Comparison of ENCODE assay signal across 14 mouse cellular contexts in the genomic region with DNA sequence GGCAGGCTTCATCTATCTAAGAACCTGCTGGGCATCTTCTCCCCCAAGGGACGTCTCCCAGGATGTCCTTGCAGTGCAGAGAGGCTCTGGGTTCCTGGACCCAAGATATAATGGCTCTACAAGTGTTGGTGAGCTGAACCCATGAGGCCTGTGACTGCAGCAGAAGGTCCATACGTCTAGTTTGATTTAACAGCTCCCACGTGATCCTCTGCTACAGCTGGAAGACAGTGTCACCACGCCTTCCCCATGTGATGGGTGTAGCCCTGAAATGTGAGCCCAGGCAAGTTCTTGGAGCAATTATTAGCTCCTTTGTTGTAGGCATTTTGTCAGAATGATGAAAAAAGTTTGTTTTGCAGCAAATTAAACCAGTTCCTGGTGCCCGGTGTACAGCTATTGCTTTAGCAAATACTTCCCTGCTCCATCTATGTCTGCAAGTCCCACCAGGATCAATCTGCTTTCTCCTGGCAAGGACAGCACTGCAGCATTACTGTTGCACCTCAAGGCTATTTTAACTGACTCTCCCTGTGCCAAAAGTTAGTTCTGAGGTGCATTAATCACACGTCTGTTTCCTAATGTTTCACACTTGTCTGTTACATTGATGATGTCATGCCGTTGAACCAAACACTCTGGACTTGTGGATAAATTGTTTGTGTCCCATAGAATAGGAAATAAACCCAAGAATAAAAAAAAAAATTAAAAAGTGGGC.
DNase-seq lines count a peak whose midpoint lies in the region; ATAC-seq and TF ChIP-seq lines count a peak whose summit lies in the region.
"Had no signal": no experiment of that assay in that cellular context is flagged by ENCODE, and none has a peak within 500 bp of the region (broad histone marks: within the 10 kb centered on the region; RNA-seq: fewer than 3 reads in every experiment).

No protein-coding gene starts in this region.

- no peaks in the 10 kb centered on the region for H3K27me3 ChIP-seq in hindbrain, embryonic 11.5 days (ENCODE audit: control insufficient read depth, insufficient read depth, low read length)
- no peaks in the 10 kb centered on the region for H3K27me3 ChIP-seq in hindbrain, embryonic 14.5 days (ENCODE audit: control insufficient read depth, insufficient read depth, low read length)
- H3K27me3 ChIP-seq in liver, postnatal 0 days (ENCODE audit: insufficient read depth, low read length), result no peaks in the 10 kb centered on the region
- no peaks in the 10 kb centered on the region for H3K27me3 ChIP-seq in forebrain, embryonic 15.5 days
- H3K27me3 ChIP-seq: embryonic facial prominence, embryonic 13.5 days; megakaryocyte, embryonic 14.5 days had no signal

- TF ChIP-seq CTCF in liver, postnatal 0 days (IDR thresholded peaks at IDR 0.05; ENCODE audit: low read depth), result no peak

- no peaks in the 10 kb centered on the region for H3K36me3 ChIP-seq in hindbrain, embryonic 11.5 days (ENCODE audit: control insufficient read depth, insufficient read depth, low read length)
- H3K36me3 ChIP-seq in hindbrain, embryonic 14.5 days (replicated peaks; ENCODE audit: control insufficient read depth, insufficient read depth), result no peaks in the 10 kb centered on the region
- no peaks in the 10 kb centered on the region for H3K36me3 ChIP-seq in liver, postnatal 0 days (replicated peaks; ENCODE audit: insufficient read depth, low read length)
- H3K36me3 ChIP-seq in forebrain, embryonic 15.5 days, result no peaks in the 10 kb centered on the region
- H3K36me3 ChIP-seq: embryonic facial prominence, embryonic 13.5 days had no signal

- ATAC-seq in hindbrain, embryonic 11.5 days (ENCODE audit: low FRiP score), result no peak
- ATAC-seq in hindbrain, embryonic 14.5 days (ENCODE audit: low FRiP score), result no peak
- ATAC-seq in erythroblast, adult 5-6 weeks (replicated peaks; ENCODE audit: low FRiP score, poor library complexity, severe bottlenecking), result 0 out of 2 replicates have a peak, but pooled peaks have one; percentile 35
- 0 out of 2 replicates have a peak, but pooled peaks have one; percentile 38 for ATAC-seq in liver, postnatal 0 days
- ATAC-seq in forebrain, embryonic 15.5 days (replicated peaks), result no peak

- no peak overlapping the region for H3K4me3 ChIP-seq in hindbrain, embryonic 11.5 days (ENCODE audit: low read depth, low read length)
- no peak overlapping the region for H3K4me3 ChIP-seq in hindbrain, embryonic 14.5 days (replicated peaks; ENCODE audit: low read length)
- no peak overlapping the region for H3K4me3 ChIP-seq in liver, postnatal 0 days (ENCODE audit: low read depth, low read length)
- H3K4me3 ChIP-seq in forebrain, embryonic 15.5 days, result no peak overlapping the region
- H3K4me3 ChIP-seq: embryonic facial prominence, embryonic 13.5 days; megakaryocyte, embryonic 14.5 days had no signal

- peak; percentile 10 for DNase-seq in hindbrain, embryonic 11.5 days (ENCODE audit: low spot score)
- DNase-seq in hindbrain, embryonic 14.5 days (ENCODE audit: low spot score), result no peak
- peak; percentile 11 for DNase-seq in ES-CJ7 (ENCODE audit: low read depth, low spot score)
- no peak for DNase-seq in liver, postnatal 0 days
- DNase-seq in lung, postnatal 10 days, result no peak
- DNase-seq in spleen, postnatal 4 days (ENCODE audit: low spot score in 2 of 2), result no peak
- DNase-seq: cerebellum, adult 18-20 months; kidney, adult 11 months; layer of hippocampus, adult 9-11 months; thymus, postnatal 14 days had no signal

- no peak for TF ChIP-seq EP300 in liver, postnatal 0 days (IDR thresholded peaks at IDR 0.05; ENCODE audit: low read depth)

- no peak overlapping the region for H3K4me2 ChIP-seq in hindbrain, embryonic 11.5 days (replicated peaks; ENCODE audit: low read depth, low read length)
- H3K4me2 ChIP-seq in hindbrain, embryonic 14.5 days (replicated peaks), result no peak overlapping the region
- H3K4me2 ChIP-seq in liver, postnatal 0 days (ENCODE audit: low read depth, low read length), result no peak overlapping the region
- H3K4me2 ChIP-seq in forebrain, embryonic 15.5 days (replicated peaks), result no peak overlapping the region
- H3K4me2 ChIP-seq: embryonic facial prominence, embryonic 13.5 days had no signal

- H3K27ac ChIP-seq in hindbrain, embryonic 11.5 days (ENCODE audit: low read depth, low read length), result no peak overlapping the region
- no peak overlapping the region for H3K27ac ChIP-seq in hindbrain, embryonic 14.5 days
- H3K27ac ChIP-seq in liver, postnatal 0 days (ENCODE audit: low read depth), result no peak overlapping the region
- no peak overlapping the region for H3K27ac ChIP-seq in forebrain, embryonic 15.5 days (replicated peaks)
- H3K27ac ChIP-seq: embryonic facial prominence, embryonic 13.5 days had no signal

- no peak overlapping the region for H3K9ac ChIP-seq in hindbrain, embryonic 11.5 days (ENCODE audit: low read depth, low read length)
- H3K9ac ChIP-seq in hindbrain, embryonic 14.5 days, result no peak overlapping the region
- H3K9ac ChIP-seq in liver, postnatal 0 days (replicated peaks), result no peak overlapping the region
- H3K9ac ChIP-seq in forebrain, embryonic 15.5 days (replicated peaks), result no peak overlapping the region
- H3K9ac ChIP-seq: embryonic facial prominence, embryonic 13.5 days had no signal

- H3K4me1 ChIP-seq in hindbrain, embryonic 11.5 days (replicated peaks; ENCODE audit: control insufficient read depth, insufficient read depth, low read length), result no peaks in the 10 kb centered on the region
- peaks cover 2% of the 10 kb centered on the region; the same call in 1 of the 2 replicates for H3K4me1 ChIP-seq in hindbrain, embryonic 14.5 days (replicated peaks; ENCODE audit: control insufficient read depth, insufficient read depth, low read length)
- no peaks in the 10 kb centered on the region for H3K4me1 ChIP-seq in liver, postnatal 0 days (ENCODE audit: insufficient read depth)
- peaks cover 3% of the 10 kb centered on the region for H3K4me1 ChIP-seq in forebrain, embryonic 15.5 days

- H3K9me3 ChIP-seq in hindbrain, embryonic 11.5 days (ENCODE audit: control insufficient read depth, low read length), result no peaks in the 10 kb centered on the region
- H3K9me3 ChIP-seq in hindbrain, embryonic 14.5 days (ENCODE audit: control insufficient read depth, low read length), result no peaks in the 10 kb centered on the region
- H3K9me3 ChIP-seq in liver, postnatal 0 days (ENCODE audit: low read length), result no peaks in the 10 kb centered on the region
- H3K9me3 ChIP-seq in forebrain, embryonic 15.5 days, result no peaks in the 10 kb centered on the region
- H3K9me3 ChIP-seq: embryonic facial prominence, embryonic 13.5 days had no signal

- WGBS in hindbrain, embryonic 11.5 days, result 61% methylated on average over 7 of the region's 7 CpGs
- WGBS in hindbrain, embryonic 14.5 days, result 61% methylated on average over 7 of the region's 7 CpGs
- WGBS in liver, postnatal 0 days (ENCODE audit: insufficient replicate concordance), result 64% methylated on average over 7 of the region's 7 CpGs
- 75% methylated on average over 7 of the region's 7 CpGs for WGBS in forebrain, embryonic 15.5 days

Comparison
In these comparisons a context has a peak if more than half of its experiments do, and no peak if none do; other contexts are left out.
1. DNase-seq: peak in hindbrain, embryonic 11.5 days (single experiment) and ES-CJ7 (single experiment); none in hindbrain, embryonic 14.5 days (single experiment), liver, postnatal 0 days (single experiment), lung, postnatal 10 days (single experiment) and spleen, postnatal 4 days (0 of 2).
2. ATAC-seq: peak in erythroblast, adult 5-6 weeks (single experiment) and liver, postnatal 0 days (single experiment); none in hindbrain, embryonic 11.5 days (single experiment), hindbrain, embryonic 14.5 days (single experiment) and forebrain, embryonic 15.5 days (single experiment).